Mouse (Mus musculus) heart, embryonic 10.5 days (tissue): ENCODE results near the gene Myrip. TPM values are rescaled to one million over a fixed set of nuclear protein-coding genes. Genes with fewer than 3 reads are reported as not detected.

Source experiments
- DNase-seq: peaks from one replicate; pipeline ENCODE4 v3.0.0-alpha.2; 2017; ENCODE audit warnings: low spot score
- H3K27ac ChIP-seq: fragments of 300-500 bp; sonication (generic); 2 replicates; pipeline ENCODE4 v1.5.1; 2016; ENCODE audit warnings: mild to moderate bottlenecking
- H3K27me3 ChIP-seq: fragments of 300-500 bp; sonication (generic); 2 replicates; pipeline ENCODE4 v1.6.1; 2016; ENCODE audit warnings: mild to moderate bottlenecking; ENCODE audit not compliant: poor library complexity, insufficient read depth, severe bottlenecking
- H3K36me3 ChIP-seq: fragments of 300-500 bp; sonication (generic); 2 replicates; pipeline ENCODE4 v1.6.1; 2016; ENCODE audit warnings: mild to moderate bottlenecking, moderate library complexity
- H3K4me1 ChIP-seq: fragments of 300-500 bp; sonication (generic); 2 replicates; pipeline ENCODE4 v1.6.1; 2016; ENCODE audit warnings: mild to moderate bottlenecking
- H3K4me3 ChIP-seq: fragments of 300-500 bp; sonication (generic); 2 replicates; pipeline ENCODE4 v1.5.1; 2016; ENCODE audit warnings: mild to moderate bottlenecking, moderate library complexity
- H3K9me3 ChIP-seq: fragments of 300-500 bp; sonication (generic); 2 replicates; pipeline ENCODE4 v1.6.1; 2016; ENCODE audit warnings: mild to moderate bottlenecking, moderate library complexity
- WGBS: fragments of 180-500 bp; shearing (Covaris S2); methylation state at CpG from one replicate; pipeline ENCODE4 v1.1.7; 2016; 5-methylcytosine and 5-hydroxymethylcytosine counted together
- polyA plus RNA-seq: library from polyadenylated mRNA; unstranded; fragments of >200 nt; fragmentation: Nextera tagmentation; extraction: Ambion mirVana; gene quantifications from 2 replicates; pipeline ENCODE4 v1.2.1, GENCODE M21; 2016

Gene Myrip
- polyA plus RNA-seq, 1 experiment from 2014 or later, result 0.15 TPM

DNA sequence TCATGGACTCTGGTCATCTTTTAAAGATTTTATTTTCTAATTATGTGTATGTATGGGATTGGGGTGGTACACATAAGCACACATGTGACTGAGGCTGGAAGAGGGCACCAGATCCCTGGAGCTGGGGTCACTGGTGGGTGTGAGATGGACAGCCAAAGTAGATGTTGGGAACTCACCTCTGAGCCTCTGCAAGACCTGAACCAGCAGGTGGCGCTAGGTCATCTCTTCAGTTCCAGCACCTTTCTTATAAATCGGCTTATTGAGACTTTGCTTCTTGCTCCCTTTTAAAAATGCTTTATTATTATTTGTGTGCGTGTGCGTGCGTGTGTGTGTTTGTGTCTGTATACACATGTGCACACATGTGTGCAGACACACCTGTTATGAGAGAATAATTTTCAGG, 109.1 kb downstream of the Myrip start:
- Histone ChIP-seq H3K27me3 (0 out of 2 replicates have a peak, but pooled peaks cover 6% of the 10 kb centered on the region), H3K4me3 (no peak overlapping the region), H3K9me3 (no peaks in the 10 kb centered on the region), H3K36me3 (no peaks in the 10 kb centered on the region), H3K27ac (no peak overlapping the region), H3K4me1 (peaks cover 11% of the 10 kb centered on the region; the same call in 1 of the 2 replicates)
- WGBS, result 25% methylated on average over 5 of the region's 5 CpGs
- no peak for DNase-seq

DNA sequence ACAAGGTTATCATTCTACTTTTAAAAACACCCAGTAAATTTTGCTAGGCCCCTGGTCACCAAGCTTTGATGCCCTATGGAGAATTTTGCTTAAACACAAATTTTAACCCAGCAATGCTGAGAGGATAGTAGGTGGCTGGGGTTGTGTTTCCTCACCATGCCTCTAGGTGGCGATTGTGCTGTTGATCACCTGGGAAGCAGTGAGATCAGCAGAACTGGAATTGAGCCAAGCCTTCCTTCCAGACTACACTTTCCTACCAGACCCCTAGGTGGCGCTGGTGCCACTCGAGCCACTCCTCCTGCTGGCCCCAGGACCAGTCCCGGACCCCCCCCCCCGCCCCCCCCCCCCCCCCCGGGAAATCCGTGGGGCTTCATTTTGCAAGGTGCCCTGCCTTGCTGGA, 114.2 kb downstream of the Myrip start:
- peak; percentile 82 for DNase-seq
- 2% methylated on average over 4 of the region's 7 CpGs for WGBS
- 0 out of 2 replicates have a peak, but pooled peaks cover 6% of the 10 kb centered on the region for H3K27me3 ChIP-seq
- H3K27ac ChIP-seq, result no peak overlapping the region
- no peaks in the 10 kb centered on the region for H3K9me3 ChIP-seq
- H3K4me1 ChIP-seq, result peaks cover 11% of the 10 kb centered on the region; the same call in 1 of the 2 replicates
- H3K4me3 ChIP-seq, result no peak overlapping the region
- no peaks in the 10 kb centered on the region for H3K36me3 ChIP-seq

DNA sequence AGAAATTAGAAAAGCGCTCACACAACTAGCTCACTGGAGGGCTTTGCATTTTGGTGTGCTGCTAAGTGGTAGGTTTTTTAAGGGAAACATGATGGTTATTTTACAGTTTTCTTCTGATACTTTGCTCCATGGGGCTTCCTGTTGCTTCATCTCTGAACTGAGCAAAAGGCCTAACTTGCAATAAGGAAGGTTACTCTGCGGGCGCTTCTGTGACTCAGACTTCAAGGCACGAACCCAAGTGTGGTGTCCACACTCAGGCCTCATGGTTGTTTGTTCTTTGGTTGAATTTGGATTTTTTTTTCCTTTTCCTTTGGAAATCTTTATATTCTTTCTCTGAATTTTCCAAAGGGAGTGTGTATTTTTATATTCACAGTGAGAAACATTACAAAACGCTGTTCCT, 114.8 kb downstream of the Myrip start:
- 91% methylated on average over 5 of the region's 5 CpGs for WGBS
- H3K4me1 ChIP-seq, result peaks cover 15% of the 10 kb centered on the region; the same call in 1 of the 2 replicates

DNA sequence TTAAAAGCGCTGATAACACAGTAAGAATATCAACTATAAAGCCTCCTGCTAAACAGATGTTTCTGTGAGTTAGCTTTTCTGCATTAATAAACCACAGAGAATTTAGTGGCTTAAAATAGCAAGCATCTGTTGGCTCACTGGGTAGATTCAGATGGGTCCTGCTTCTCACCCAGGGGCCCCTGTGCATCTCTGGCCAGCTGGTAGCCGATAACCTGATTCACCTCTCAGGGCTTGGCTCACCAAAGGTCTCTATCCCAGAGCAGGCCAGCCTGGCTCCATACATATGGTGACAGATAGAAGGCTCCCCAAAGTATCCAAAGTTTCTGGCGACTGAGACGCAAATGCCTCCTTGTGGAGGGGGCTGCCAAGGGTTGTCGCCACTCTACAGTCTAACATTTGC, 115.4 kb downstream of the Myrip start:
- Histone ChIP-seq H3K4me3 (no peak overlapping the region), H3K27me3 (0 out of 2 replicates have a peak, but pooled peaks cover 6% of the 10 kb centered on the region), H3K36me3 (no peaks in the 10 kb centered on the region), H3K27ac (no peak overlapping the region), H3K9me3 (no peaks in the 10 kb centered on the region), H3K4me1 (peaks cover 15% of the 10 kb centered on the region; the same call in 1 of the 2 replicates)
- 82% methylated on average over 5 of the region's 5 CpGs for WGBS
- DNase-seq, result no peak

More for the DNA sequence above, 114.8 kb downstream of the Myrip start:
- H3K4me3 ChIP-seq, result no peak overlapping the region
- H3K36me3 ChIP-seq, result no peaks in the 10 kb centered on the region
- H3K9me3 ChIP-seq, result no peaks in the 10 kb centered on the region
- H3K27ac ChIP-seq, result no peak overlapping the region
- no peak for DNase-seq
- H3K27me3 ChIP-seq, result 0 out of 2 replicates have a peak, but pooled peaks cover 6% of the 10 kb centered on the region

DNA sequence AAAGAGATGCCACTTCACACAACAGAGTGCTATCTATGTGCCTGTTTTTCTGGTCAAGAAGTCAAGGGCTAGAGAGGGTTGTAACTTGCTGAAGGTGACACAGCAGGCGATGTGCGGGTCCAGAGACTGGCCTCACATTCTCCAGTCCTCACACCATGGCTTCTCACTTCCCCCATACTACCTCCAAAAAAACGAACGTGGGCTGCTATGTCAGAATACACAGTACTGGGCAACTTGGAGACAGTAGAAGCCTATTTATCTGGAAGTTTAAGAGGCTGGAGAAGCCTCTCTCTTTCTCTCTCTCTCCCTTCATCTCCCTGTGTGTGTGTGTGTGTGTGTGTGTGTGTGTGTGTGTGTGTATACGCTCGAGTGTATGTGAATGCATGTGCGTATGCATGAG, 117.3 kb downstream of the Myrip start:
- Histone ChIP-seq H3K9me3 (no peaks in the 10 kb centered on the region), H3K27ac (no peak overlapping the region), H3K4me3 (no peak overlapping the region), H3K27me3 (peaks cover 9% of the 10 kb centered on the region), H3K36me3 (no peaks in the 10 kb centered on the region), H3K4me1 (0 out of 2 replicates have a peak, but pooled peaks cover 4% of the 10 kb centered on the region)
- WGBS, result 69% methylated on average over 7 of the region's 7 CpGs
- DNase-seq, result no peak

DNA sequence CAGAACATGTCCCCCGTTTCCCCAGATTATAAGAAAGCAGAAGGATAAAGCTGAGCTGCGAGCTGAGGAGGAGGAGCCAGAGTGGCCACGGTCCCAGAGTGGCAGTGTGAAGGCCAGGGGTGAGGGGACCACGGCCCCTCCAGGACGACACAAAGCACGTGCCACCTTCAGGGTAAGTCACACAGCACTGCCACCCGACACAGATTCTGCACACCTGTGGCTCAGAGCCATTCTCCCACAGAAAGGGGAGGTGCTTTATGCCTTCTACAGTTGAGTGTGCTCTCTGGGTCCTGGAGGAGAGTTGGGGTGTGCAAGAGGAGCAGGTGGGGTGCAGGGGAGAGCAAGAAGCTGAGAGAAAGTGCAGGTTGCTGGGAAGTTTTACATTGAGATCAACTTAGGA, 123.3 kb downstream of the Myrip start:
- no peak overlapping the region for H3K27ac ChIP-seq
- no peaks in the 10 kb centered on the region for H3K9me3 ChIP-seq
- 68% methylated on average over 7 of the region's 7 CpGs for WGBS
- H3K36me3 ChIP-seq, result no peaks in the 10 kb centered on the region
- peaks cover 13% of the 10 kb centered on the region; the same call in 1 of the 2 replicates for H3K4me1 ChIP-seq
- no peak overlapping the region for H3K4me3 ChIP-seq
- peaks cover 17% of the 10 kb centered on the region for H3K27me3 ChIP-seq
- DNase-seq, result no peak

DNA sequence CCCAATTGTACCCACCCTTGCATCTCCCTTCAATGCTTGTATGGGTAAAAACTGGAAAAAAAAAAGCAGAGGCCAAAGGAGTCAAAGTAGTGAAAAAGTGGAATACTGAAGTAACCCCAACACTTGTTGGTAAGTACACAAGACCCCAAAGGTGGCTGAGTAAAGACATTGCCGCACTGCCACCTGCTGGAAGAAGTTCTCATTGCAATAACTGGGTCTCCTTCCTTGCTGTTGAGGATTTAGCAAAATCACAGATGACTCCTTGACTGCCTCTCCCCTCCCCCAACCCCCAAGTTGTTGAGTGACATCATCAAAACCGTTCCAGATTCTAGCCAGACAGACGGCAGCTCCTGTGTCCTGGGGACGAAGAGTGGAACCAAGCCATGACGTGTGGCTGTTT, 124.5 kb downstream of the Myrip start:
- Histone ChIP-seq H3K27me3 (peaks cover 18% of the 10 kb centered on the region), H3K27ac (no peak overlapping the region), H3K9me3 (no peaks in the 10 kb centered on the region), H3K36me3 (no peaks in the 10 kb centered on the region), H3K4me3 (no peak overlapping the region), H3K4me1 (peaks cover 13% of the 10 kb centered on the region; the same call in 1 of the 2 replicates)
- no peak for DNase-seq
- WGBS, result 38% methylated on average over 5 of the region's 5 CpGs

DNA sequence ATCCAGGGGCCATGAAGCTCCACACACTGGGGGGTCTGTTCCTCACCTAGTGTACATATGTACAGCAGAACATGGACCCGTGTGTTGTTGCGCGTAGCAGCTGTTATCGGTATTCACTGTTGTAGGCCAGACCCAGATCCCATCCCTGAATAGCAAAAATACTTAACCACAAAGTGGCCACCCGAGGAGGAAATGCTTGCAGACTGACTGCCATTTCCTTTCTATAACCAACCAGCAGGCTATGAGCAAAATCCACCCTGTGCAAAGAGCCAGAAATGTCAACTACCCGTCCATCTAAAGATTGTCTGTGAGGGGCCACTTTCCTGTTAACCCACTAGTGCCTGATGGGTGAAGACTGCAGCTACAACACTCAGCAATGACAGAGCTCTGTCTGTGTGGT, 126.9 kb downstream of the Myrip start:
- Histone ChIP-seq H3K4me3 (no peak overlapping the region), H3K27me3 (peaks cover 29% of the 10 kb centered on the region; the same call in 1 of the 2 replicates), H3K9me3 (no peaks in the 10 kb centered on the region), H3K27ac (no peak overlapping the region), H3K4me1 (peaks cover 9% of the 10 kb centered on the region; the same call in 1 of the 2 replicates), H3K36me3 (no peaks in the 10 kb centered on the region)
- DNase-seq, result no peak
- 64% methylated on average over 6 of the region's 6 CpGs for WGBS

DNA sequence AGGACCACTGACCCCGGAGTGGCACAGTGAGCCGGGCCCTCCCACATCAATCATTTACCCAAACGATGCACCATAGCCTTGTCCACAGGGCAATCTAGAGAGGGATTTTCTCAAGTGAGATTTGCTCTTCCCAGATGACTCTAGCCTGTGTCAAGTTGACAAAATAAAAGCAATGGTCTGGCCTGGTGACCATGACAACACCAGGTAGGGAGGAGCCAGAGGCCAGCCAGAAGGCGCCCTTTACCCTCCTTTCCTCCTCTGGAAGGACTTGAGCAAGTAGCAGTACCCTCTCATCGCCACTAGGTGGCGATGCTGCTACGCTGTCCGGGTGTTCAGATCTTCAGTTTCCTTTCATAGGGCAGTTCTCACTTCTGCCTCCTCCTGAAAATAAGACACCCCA, 132.4 kb downstream of the Myrip start:
- WGBS, result 28% methylated on average over 8 of the region's 8 CpGs
- DNase-seq, result peak; percentile 81
- Histone ChIP-seq H3K36me3 (no peaks in the 10 kb centered on the region), H3K27ac (no peak overlapping the region), H3K4me3 (no peak overlapping the region), H3K4me1 (peaks cover under 1% of the 10 kb centered on the region; the same call in 1 of the 2 replicates), H3K27me3 (peaks cover 22% of the 10 kb centered on the region; the same call in 1 of the 2 replicates), H3K9me3 (no peaks in the 10 kb centered on the region)

DNA sequence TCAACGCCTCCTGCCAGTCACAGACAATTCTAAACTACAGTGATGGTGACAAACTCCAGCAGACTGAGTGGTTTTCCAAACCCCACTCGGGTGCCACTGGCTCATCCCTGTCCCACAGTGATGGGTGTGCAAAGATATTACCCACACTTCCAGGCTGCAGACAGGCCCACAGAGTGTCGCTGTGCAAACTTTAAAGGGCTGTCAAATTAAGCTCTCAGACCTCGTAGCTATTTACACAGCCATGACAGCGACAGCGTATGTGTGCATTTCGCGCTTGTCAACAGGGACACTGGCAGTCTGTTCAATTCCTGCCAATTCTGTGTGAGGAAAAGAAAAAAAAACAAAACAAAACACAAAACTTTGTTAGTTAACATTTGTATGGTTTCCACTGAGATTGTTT, 134.5 kb downstream of the Myrip start:
- H3K27me3 ChIP-seq, result peaks cover 20% of the 10 kb centered on the region; the same call in 1 of the 2 replicates
- DNase-seq, result no peak
- no peaks in the 10 kb centered on the region for H3K36me3 ChIP-seq
- H3K4me1 ChIP-seq, result no peaks in the 10 kb centered on the region
- no peak overlapping the region for H3K4me3 ChIP-seq
- H3K9me3 ChIP-seq, result no peaks in the 10 kb centered on the region
- 60% methylated on average over 8 of the region's 8 CpGs for WGBS
- H3K27ac ChIP-seq, result no peak overlapping the region

DNA sequence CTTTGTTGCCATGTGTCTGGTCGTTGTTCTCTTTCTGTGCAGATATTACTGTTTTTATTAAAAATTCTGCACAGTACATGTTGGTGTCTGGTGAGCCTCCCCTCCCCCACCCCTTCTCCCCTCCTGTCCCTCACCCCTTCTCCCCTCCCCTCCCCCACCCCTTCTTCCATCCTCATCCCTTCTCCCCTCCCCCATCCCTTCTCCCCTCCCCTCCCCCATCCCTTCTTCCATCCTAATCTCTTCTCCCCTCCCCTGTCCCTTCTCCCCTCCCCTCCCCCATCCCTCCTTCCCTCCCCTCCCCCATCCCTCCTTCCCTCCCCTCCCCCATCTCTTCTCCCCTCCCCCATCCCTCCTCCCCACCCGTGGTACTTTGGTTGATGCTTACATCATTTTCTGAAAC, 135.5 kb downstream of the Myrip start:
- Histone ChIP-seq H3K27me3 (peaks cover 16% of the 10 kb centered on the region; the same call in 1 of the 2 replicates), H3K36me3 (no peaks in the 10 kb centered on the region), H3K4me3 (no peak overlapping the region), H3K27ac (no peak overlapping the region), H3K4me1 (no peaks in the 10 kb centered on the region), H3K9me3 (no peaks in the 10 kb centered on the region)
- WGBS, result 67% methylated on average over 2 of the region's 2 CpGs
- no peak for DNase-seq

DNA sequence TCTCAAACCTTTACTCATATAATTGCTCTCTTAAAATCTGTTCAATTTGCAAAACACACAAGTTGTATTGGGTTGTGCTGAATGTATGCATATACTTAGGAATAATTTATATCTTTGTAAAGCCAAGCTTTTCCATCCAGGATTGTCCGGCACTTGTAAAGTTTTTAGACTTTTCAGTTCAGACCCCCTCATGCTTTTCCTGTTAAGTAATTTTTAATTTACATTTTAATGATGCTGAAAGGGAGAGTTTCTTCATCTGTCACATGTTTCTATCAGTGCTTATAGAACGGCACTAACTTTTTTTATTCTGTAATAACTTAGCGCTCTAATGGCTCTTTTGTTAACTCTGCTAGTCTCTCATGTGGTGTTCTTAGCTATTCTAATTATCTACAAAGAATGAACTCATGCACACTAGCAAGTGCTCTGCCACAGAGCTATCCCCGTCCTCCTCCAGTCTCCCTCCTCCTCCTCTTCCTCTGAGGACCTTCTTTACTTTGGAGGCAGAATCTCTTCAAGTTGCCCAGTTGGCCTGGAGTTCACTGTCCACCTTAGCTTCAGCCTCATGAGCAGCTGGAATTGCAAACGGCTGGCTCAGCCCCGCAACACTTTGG, 136.1 kb downstream of the Myrip start:
- 79% methylated on average over 6 of the region's 6 CpGs for WGBS
- DNase-seq, result no peak

DNA sequence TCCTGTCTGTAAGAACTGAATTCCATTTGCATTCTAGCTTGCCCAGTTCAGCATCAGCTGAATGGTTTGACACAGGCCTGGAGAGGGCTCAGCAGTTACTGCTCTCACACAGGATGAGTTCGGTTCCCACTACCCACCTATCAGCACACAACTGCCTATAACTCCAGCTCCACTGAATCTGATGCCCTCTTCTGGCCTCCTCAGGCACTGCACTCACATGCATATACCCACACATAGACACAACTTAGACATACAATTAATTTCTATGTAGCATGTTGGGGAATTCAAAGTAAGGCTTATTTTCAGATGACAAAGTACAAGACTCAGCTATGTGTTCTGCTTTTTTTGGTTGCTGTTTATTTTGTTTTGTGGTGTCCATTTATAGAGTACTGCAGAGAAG, 137.0 kb downstream of the Myrip start:
- no peaks in the 10 kb centered on the region for H3K9me3 ChIP-seq
- no peaks in the 10 kb centered on the region for H3K4me1 ChIP-seq
- 0 out of 2 replicates have a peak, but pooled peaks cover 2% of the 10 kb centered on the region for H3K27me3 ChIP-seq
- H3K4me3 ChIP-seq, result no peak overlapping the region
- no peak overlapping the region for H3K27ac ChIP-seq
- H3K36me3 ChIP-seq, result no peaks in the 10 kb centered on the region
- WGBS, result 82% methylated on average over 1 of the region's 1 CpGs
- no peak for DNase-seq

More for the DNA sequence above, 136.1 kb downstream of the Myrip start:
- no peak overlapping the region for H3K27ac ChIP-seq
- H3K4me1 ChIP-seq, result no peaks in the 10 kb centered on the region
- no peaks in the 10 kb centered on the region for H3K36me3 ChIP-seq
- peaks cover 11% of the 10 kb centered on the region; the same call in 1 of the 2 replicates for H3K27me3 ChIP-seq
- no peak overlapping the region for H3K4me3 ChIP-seq
- H3K9me3 ChIP-seq, result no peaks in the 10 kb centered on the region
